Mouse (Mus musculus): ENCODE measurements around the gene Csad. TPM values are rescaled to one million over a fixed set of nuclear protein-coding genes. Genes with fewer than 3 reads are reported as not detected.
A peak's percentile ranks its signal among the peaks of the same experiment; 100 is the strongest.

The Csad gene
- polyA plus RNA-seq, 1 experiment: 13.8 TPM

DNA sequence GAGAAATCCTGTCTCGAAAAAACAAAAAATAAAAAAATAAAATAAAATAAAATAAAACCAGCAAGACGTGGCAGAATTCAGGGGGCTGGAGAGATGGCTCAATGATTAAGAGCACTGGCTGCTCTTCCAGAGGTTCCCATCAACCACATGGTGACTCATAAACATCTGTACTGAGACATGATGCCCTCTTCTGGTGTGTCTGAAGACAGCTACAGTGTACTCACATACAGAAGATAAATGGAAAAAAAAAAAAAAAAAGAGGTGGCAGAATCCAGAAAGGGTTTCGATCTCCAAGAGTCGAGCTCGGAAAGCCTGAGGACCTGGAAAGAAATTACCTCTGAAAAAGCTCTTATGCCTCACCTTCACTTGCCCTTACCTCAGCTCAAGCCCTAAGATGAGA is 63.4 kb downstream of the Csad start:
- Histone ChIP-seq H3K27me3 (replicated peaks) (peaks cover 42% of the 10 kb centered on the region), H3K4me1 (peaks cover 39% of the 10 kb centered on the region)
- TF ChIP-seq FLI1 (IDR thresholded peaks at IDR 0.05; ENCODE audit: low read length): no peak
- TF ChIP-seq GATA1 (IDR thresholded peaks at IDR 0.05; ENCODE audit: borderline replicate concordance, low read length): no peak

DNA sequence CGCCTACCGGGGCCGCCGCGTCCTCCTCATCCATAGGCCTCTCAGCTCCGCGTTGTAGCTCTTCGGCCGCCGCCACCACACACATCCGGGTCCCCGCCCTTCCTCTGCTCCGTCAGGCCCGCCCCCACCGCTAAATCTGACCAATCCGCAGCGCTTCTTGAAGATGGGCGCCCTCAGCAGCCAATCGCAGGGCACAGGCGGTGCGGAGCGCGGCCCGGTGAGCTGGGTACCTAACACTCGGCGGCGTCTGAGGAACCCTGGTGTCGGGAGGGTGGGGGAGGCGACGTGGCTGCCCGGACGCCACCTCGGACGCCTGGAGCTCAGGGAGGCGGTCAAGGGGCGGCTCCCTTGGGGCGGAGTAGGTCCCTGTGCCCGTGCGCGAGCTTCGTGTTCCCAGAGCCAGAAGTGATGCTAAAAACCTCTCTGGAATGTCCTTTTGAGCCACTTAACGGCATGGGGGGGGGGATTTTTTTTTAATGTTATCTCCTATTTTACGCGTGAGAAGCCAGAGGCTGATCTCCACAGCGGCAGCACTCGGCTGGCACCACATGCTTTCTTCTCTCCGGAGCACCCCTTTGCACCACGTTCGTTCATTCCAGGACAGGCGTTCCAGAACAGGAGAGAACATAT is 68.3 kb downstream of the Csad start, which contains the start of gene Spryd3:
Gene Spryd3 (minus strand): TSS at position 106 of the 630 bp plus-strand sequence.
- Histone ChIP-seq H3K9me3 (no peaks in the 10 kb centered on the region), H3K4me1 (peaks cover 26% of the 10 kb centered on the region), H3K4me3 (replicated peaks) (peak within 1 kb of the TSS; percentile 97), H3K36me3 (replicated peaks; ENCODE audit: low read length) (peaks cover 24% of the 10 kb centered on the region), H3K27me3 (replicated peaks) (no peaks in the 10 kb centered on the region)
- TF ChIP-seq GATA1 (IDR thresholded peaks at IDR 0.05; ENCODE audit: borderline replicate concordance, low read length) (no peak), FLI1 (IDR thresholded peaks at IDR 0.05; ENCODE audit: low read length) (no peak)

More for the DNA sequence above, 63.4 kb downstream of the Csad start:
- H3K36me3 ChIP-seq (replicated peaks; ENCODE audit: low read length): no peaks in the 10 kb centered on the region
- no peak overlapping the region for H3K4me3 ChIP-seq (replicated peaks)
- H3K9me3 ChIP-seq: no peaks in the 10 kb centered on the region

DNA sequence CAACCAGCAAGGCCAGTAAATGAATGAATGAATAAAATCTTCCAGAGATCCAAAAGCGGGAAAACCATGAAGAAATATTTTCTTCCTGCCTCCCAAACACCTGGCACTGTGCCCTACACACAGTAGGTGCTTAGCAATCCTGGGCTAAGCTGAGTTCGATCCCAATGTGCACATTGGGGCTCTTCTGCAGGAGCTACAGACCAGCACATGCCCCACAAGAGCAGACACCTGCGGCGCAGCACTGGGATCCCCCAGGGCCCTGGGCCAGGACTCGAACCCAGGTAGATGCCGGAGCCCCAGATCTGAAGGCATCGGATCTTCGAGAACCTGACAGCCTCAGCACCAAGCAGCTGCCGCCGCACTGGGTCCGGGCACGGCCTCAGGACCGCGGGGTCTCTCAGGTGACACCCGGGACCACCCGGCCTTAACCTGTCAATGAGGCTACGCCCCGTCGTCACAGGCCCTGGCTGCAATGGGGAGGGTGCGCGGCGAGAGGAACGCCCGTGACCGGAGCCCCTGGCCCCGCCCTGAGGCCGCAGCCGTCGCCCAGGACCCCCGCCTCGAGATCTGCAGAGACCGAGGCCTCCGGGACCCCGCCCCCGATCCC is 68.9 kb downstream of the Csad start:
- TF ChIP-seq FLI1 (IDR thresholded peaks at IDR 0.05; ENCODE audit: low read length): no peak
- TF ChIP-seq GATA1 (IDR thresholded peaks at IDR 0.05; ENCODE audit: borderline replicate concordance, low read length): no peak
- Histone ChIP-seq H3K36me3 (replicated peaks; ENCODE audit: low read length) (peaks cover 31% of the 10 kb centered on the region), H3K9me3 (no peaks in the 10 kb centered on the region), H3K4me1 (peaks cover 26% of the 10 kb centered on the region), H3K27me3 (replicated peaks) (no peaks in the 10 kb centered on the region), H3K4me3 (replicated peaks) (peak overlapping the region; percentile 97)

GRCm38 (mm10) chr15:102134709-102135108 is 69.8 kb downstream of the Csad start:
- TF ChIP-seq GATA1 (IDR thresholded peaks at IDR 0.05; ENCODE audit: borderline replicate concordance, low read length) (no peak), FLI1 (IDR thresholded peaks at IDR 0.05; ENCODE audit: low read length) (no peak)
- Histone ChIP-seq H3K4me1 (peaks cover 26% of the 10 kb centered on the region), H3K9me3 (no peaks in the 10 kb centered on the region), H3K36me3 (replicated peaks; ENCODE audit: low read length) (peaks cover 40% of the 10 kb centered on the region), H3K4me3 (replicated peaks) (no peak overlapping the region), H3K27me3 (replicated peaks) (no peaks in the 10 kb centered on the region)

DNA sequence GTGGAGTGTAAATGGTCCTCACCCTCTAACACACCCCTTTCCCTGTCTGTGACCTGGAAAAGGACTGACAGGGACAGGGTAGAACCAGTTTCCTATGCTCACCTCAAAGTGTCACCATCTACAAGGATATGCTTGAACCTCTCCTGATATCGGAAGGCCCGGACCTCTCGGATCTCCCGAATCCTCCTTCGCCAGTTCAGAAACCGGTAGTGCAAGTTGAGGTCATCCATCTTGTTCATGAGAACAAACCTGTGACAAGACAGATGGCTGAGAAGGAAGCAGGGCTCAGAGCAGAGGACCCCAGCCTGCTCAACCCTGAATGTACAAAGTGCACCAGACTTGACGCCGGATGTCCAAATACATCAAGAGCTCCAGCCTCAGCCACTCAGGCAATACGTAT is 71.2 kb downstream of the Csad start:
- Histone ChIP-seq H3K4me3 (replicated peaks) (no peak overlapping the region), H3K9me3 (no peaks in the 10 kb centered on the region), H3K4me1 (peaks cover 26% of the 10 kb centered on the region), H3K36me3 (replicated peaks; ENCODE audit: low read length) (peaks cover 54% of the 10 kb centered on the region), H3K27me3 (replicated peaks) (no peaks in the 10 kb centered on the region)
- TF ChIP-seq GATA1 (IDR thresholded peaks at IDR 0.05; ENCODE audit: borderline replicate concordance, low read length) (no peak), FLI1 (IDR thresholded peaks at IDR 0.05; ENCODE audit: low read length) (no peak)

Other genes with a start within 250 kb of the Csad start
- not detected in 2 replicates for gene Krt8, start 200.2 kb downstream of the Csad start, polyA plus RNA-seq (2012; ENCODE audit: insufficient read depth, low replicate concordance)
- 0.06 TPM in 1 of 2 replicates, not detected in the other for gene Krt18, start 176.5 kb downstream of the Csad start, polyA plus RNA-seq (2012; ENCODE audit: insufficient read depth, low replicate concordance)
- 18.2 and 102 TPM in 2 replicates for gene Eif4b, start 131.0 kb downstream of the Csad start, polyA plus RNA-seq (2012; ENCODE audit: insufficient read depth, low replicate concordance)
- 0.43 TPM in 1 of 2 replicates, not detected in the other for gene Tns2, start 104.3 kb downstream of the Csad start, polyA plus RNA-seq (2012; ENCODE audit: insufficient read depth, low replicate concordance)
- gene Spryd3, start 68.5 kb downstream of the Csad start, polyA plus RNA-seq (2012; ENCODE audit: insufficient read depth, low replicate concordance): 9.5 and 25.9 TPM in 2 replicates
- 1.2 TPM in 1 of 2 replicates, not detected in the other for gene Igfbp6, start 60.4 kb downstream of the Csad start, polyA plus RNA-seq (2012; ENCODE audit: insufficient read depth, low replicate concordance)
- gene Soat2, start 54.2 kb downstream of the Csad start, polyA plus RNA-seq (2012; ENCODE audit: insufficient read depth, low replicate concordance): 0.76 and 3.6 TPM in 2 replicates
- gene Zfp740, start 1.5 kb downstream of the Csad start, polyA plus RNA-seq (2012; ENCODE audit: insufficient read depth, low replicate concordance): 2.5 and 3.8 TPM in 2 replicates
- gene Itgb7, start 27.2 kb upstream of the Csad start, polyA plus RNA-seq (2012; ENCODE audit: insufficient read depth, low replicate concordance): 1.9 and 19.9 TPM in 2 replicates
- 68.7 and 69.9 TPM in 2 replicates for gene Rarg, start 52.8 kb upstream of the Csad start, polyA plus RNA-seq (2012; ENCODE audit: insufficient read depth, low replicate concordance)
- not detected in 2 replicates for gene Gm9918, start 65.8 kb upstream of the Csad start, polyA plus RNA-seq (2012; ENCODE audit: insufficient read depth, low replicate concordance)
- 72.6 and 109 TPM in 2 replicates for gene Mfsd5, start 74.7 kb upstream of the Csad start, polyA plus RNA-seq (2012; ENCODE audit: insufficient read depth, low replicate concordance)
- 7.5 and 12.3 TPM in 2 replicates for gene Espl1, start 91.5 kb upstream of the Csad start, polyA plus RNA-seq (2012; ENCODE audit: insufficient read depth, low replicate concordance)
- gene Pfdn5, start 121.4 kb upstream of the Csad start, polyA plus RNA-seq (2012; ENCODE audit: insufficient read depth, low replicate concordance): 5.9 and 58.8 TPM in 2 replicates
- gene Myg1, start 127.0 kb upstream of the Csad start, polyA plus RNA-seq (2012; ENCODE audit: insufficient read depth, low replicate concordance): 35.8 and 92.1 TPM in 2 replicates
- 51.2 and 84.3 TPM in 2 replicates for gene Aaas, start 146.0 kb upstream of the Csad start, polyA plus RNA-seq (2012; ENCODE audit: insufficient read depth, low replicate concordance)
- 0.10 TPM in 1 of 2 replicates, not detected in the other for gene Sp7, start 162.5 kb upstream of the Csad start, polyA plus RNA-seq (2012; ENCODE audit: insufficient read depth, low replicate concordance)
- 3.9 and 15.5 TPM in 2 replicates for gene Sp1, start 201.4 kb upstream of the Csad start, polyA plus RNA-seq (2012; ENCODE audit: insufficient read depth, low replicate concordance)
- gene Amhr2, start 240.6 kb upstream of the Csad start, polyA plus RNA-seq (2012; ENCODE audit: insufficient read depth, low replicate concordance): 0.37 TPM in 1 of 2 replicates, not detected in the other